Mouse (Mus musculus) E14TG2a.4 (cell line): Measurements from ENCODE around the gene Npsr1.

Experiments used
- H3K27me3 ChIP-seq: 2 replicates; pipeline ENCODE4 v1.6.1; 2014; ENCODE audit warnings: low read length, control low read depth; ENCODE audit not compliant: insufficient read depth
- H3K36me3 ChIP-seq: 2 replicates; pipeline ENCODE4 v1.6.1; 2014; ENCODE audit warnings: low read length, control low read depth; ENCODE audit not compliant: insufficient read depth
- H3K4me1 ChIP-seq: replicated peaks from 2 replicates; pipeline ENCODE4 v1.6.1; 2014; ENCODE audit warnings: low read depth, low read length, control low read depth
- H3K4me3 ChIP-seq: replicated peaks from 2 replicates; pipeline ENCODE4 v1.5.1; 2014; ENCODE audit warnings: mild to moderate bottlenecking, low read length
- H3K9me3 ChIP-seq: 2 replicates; pipeline ENCODE4 v1.6.1; 2014; ENCODE audit warnings: low read length, control low read depth
- CTCF ChIP-seq: conservative IDR thresholded peaks from 2 replicates; pipeline ENCODE4 v1.5.1; 2014; ENCODE audit warnings: low read length
- NANOG ChIP-seq: IDR thresholded peaks from 2 replicates; pipeline ENCODE4 v1.6.1; 2014; ENCODE audit warnings: borderline replicate concordance, low read length, mixed read lengths
- POU5F1 ChIP-seq: IDR thresholded peaks from 2 replicates; pipeline ENCODE4 v1.6.1; 2014; ENCODE audit warnings: low read length, borderline replicate concordance

The Npsr1 gene

GRCm38 (mm10) chr9:24133142-24133541 is 35.3 kb downstream of the Npsr1 start:
- no peaks in the 10 kb centered on the region for H3K36me3 ChIP-seq
- H3K9me3 ChIP-seq, result no peaks in the 10 kb centered on the region
- H3K4me3 ChIP-seq, result no peak overlapping the region
- no peaks in the 10 kb centered on the region for H3K4me1 ChIP-seq
- no peak for TF ChIP-seq CTCF
- TF ChIP-seq POU5F1, result no peak
- no peak for TF ChIP-seq NANOG
- H3K27me3 ChIP-seq, result no peaks in the 10 kb centered on the region

DNA sequence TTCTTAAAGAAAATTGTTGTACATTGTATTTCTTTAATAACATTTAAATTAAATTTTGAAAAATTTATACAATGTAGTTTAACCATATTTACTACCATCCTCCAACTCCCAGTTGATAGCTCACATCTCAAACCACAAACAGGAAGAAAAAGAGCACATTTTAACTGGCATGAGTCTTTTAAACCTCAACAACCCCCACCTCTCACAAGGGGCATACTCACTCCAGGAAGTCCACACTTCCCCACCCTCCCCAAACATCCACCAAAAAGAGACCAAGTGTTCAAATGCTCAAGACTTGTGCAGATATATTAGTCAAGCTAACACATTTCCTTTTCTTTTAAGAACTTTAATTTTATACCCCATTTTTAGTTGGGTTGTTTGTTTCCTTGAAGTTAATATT is 38.6 kb downstream of the Npsr1 start:
- H3K36me3 ChIP-seq, result no peaks in the 10 kb centered on the region
- H3K9me3 ChIP-seq, result no peaks in the 10 kb centered on the region
- no peak for TF ChIP-seq NANOG
- TF ChIP-seq CTCF, result no peak
- TF ChIP-seq POU5F1, result no peak
- no peaks in the 10 kb centered on the region for H3K4me1 ChIP-seq
- H3K4me3 ChIP-seq, result no peak overlapping the region
- H3K27me3 ChIP-seq, result no peaks in the 10 kb centered on the region

GRCm38 (mm10) chr9:24144341-24144740 is 46.5 kb downstream of the Npsr1 start:
- no peak overlapping the region for H3K4me3 ChIP-seq

GRCm38 (mm10) chr9:24157208-24157607 is 59.4 kb downstream of the Npsr1 start:
- Histone ChIP-seq H3K9me3 (no peaks in the 10 kb centered on the region), H3K4me3 (no peak overlapping the region), H3K27me3 (no peaks in the 10 kb centered on the region), H3K36me3 (no peaks in the 10 kb centered on the region), H3K4me1 (peaks cover 18% of the 10 kb centered on the region)
- TF ChIP-seq NANOG (no peak), POU5F1 (no peak), CTCF (no peak)

More at GRCm38 (mm10) chr9:24144341-24144740, 46.5 kb downstream of the Npsr1 start:
- Histone ChIP-seq H3K36me3 (no peaks in the 10 kb centered on the region), H3K27me3 (no peaks in the 10 kb centered on the region), H3K4me1 (no peaks in the 10 kb centered on the region), H3K9me3 (no peaks in the 10 kb centered on the region)
- TF ChIP-seq CTCF (no peak), POU5F1 (no peak), NANOG (no peak)

DNA sequence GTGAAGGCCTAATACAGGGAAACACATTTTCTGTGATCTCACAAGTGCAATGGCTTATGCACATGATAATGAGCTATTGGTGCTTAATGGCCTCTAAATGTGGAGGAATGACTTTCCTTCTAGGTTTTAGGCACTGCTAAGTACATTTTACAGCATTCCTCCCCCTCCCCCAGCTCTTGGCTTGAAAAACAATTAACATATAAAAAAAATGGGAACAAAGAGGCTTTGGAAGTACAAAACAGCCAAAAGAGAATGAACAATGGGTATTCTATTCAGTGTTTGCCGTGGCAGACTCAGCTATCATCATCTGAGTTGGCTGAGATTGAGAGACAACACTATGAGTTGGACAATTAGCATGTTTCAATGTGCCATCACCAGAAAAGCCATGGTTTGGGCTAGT is 62.6 kb downstream of the Npsr1 start:
- Histone ChIP-seq H3K9me3 (no peaks in the 10 kb centered on the region), H3K4me3 (no peak overlapping the region), H3K4me1 (peaks cover 18% of the 10 kb centered on the region), H3K36me3 (no peaks in the 10 kb centered on the region), H3K27me3 (no peaks in the 10 kb centered on the region)
- TF ChIP-seq CTCF, result no peak
- TF ChIP-seq NANOG, result peak; percentile 88

DNA sequence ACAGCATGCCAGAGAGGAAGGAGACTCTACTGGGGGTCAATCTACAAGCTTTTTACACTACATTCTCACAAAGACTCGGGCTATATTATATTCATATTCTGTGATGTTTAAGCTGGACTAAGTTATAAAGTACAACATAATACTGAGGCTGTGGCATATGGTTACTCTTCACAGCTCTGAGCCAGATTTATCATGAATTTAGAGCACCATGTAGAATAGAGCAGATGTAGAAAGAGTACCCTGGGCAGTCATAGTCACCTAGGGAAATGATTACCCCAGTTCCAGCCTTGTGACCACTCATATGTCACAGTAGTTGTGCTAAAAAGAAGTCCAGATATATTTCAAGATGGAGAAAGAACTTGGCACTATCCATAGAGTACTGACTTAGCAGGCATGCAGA is 70.7 kb downstream of the Npsr1 start:
- Histone ChIP-seq H3K4me1 (no peaks in the 10 kb centered on the region), H3K27me3 (no peaks in the 10 kb centered on the region), H3K9me3 (no peaks in the 10 kb centered on the region), H3K36me3 (no peaks in the 10 kb centered on the region), H3K4me3 (no peak overlapping the region)
- no peak for TF ChIP-seq CTCF
- TF ChIP-seq NANOG, result no peak
- no peak for TF ChIP-seq POU5F1

- H3K4me1 ChIP-seq, result no peaks in the 10 kb centered on the region
- H3K36me3 ChIP-seq, result no peaks in the 10 kb centered on the region
- no peaks in the 10 kb centered on the region for H3K9me3 ChIP-seq
- no peak overlapping the region for H3K4me3 ChIP-seq
- TF ChIP-seq POU5F1 (no peak), NANOG (no peak)
- H3K27me3 ChIP-seq, result no peaks in the 10 kb centered on the region
Measured at GRCm38 (mm10) chr9:24170728-24171127, 72.9 kb downstream of the Npsr1 start.

DNA sequence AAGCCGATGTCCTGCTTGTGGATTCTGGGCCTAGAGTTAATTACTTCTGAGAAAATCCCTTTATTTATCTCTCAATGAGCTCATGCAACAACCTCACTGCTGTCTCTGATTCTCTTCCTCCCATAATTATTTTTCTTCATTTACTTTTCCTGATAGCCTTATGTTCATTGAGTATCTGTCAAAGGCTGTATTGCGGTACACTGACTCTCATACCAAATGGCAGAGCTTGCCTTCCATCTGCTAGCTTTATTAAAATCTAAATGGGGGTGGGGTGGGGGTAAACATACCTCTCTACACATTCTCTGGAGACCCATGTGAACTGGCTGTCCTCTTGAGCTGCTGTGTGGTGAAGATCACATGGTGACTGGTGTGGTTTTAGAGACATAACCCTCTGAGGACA is 80.9 kb downstream of the Npsr1 start:
- H3K36me3 ChIP-seq, result no peaks in the 10 kb centered on the region
- H3K27me3 ChIP-seq, result no peaks in the 10 kb centered on the region
- no peaks in the 10 kb centered on the region for H3K9me3 ChIP-seq
- H3K4me3 ChIP-seq, result no peak overlapping the region
- no peak for TF ChIP-seq NANOG
- TF ChIP-seq POU5F1, result no peak
- no peak for TF ChIP-seq CTCF
- no peaks in the 10 kb centered on the region for H3K4me1 ChIP-seq

GRCm38 (mm10) chr9:24180926-24181325 is 83.1 kb downstream of the Npsr1 start:
- Histone ChIP-seq H3K36me3 (no peaks in the 10 kb centered on the region), H3K27me3 (no peaks in the 10 kb centered on the region), H3K9me3 (no peaks in the 10 kb centered on the region), H3K4me3 (no peak overlapping the region), H3K4me1 (no peaks in the 10 kb centered on the region)
- TF ChIP-seq POU5F1 (no peak), NANOG (no peak), CTCF (no peak)

DNA sequence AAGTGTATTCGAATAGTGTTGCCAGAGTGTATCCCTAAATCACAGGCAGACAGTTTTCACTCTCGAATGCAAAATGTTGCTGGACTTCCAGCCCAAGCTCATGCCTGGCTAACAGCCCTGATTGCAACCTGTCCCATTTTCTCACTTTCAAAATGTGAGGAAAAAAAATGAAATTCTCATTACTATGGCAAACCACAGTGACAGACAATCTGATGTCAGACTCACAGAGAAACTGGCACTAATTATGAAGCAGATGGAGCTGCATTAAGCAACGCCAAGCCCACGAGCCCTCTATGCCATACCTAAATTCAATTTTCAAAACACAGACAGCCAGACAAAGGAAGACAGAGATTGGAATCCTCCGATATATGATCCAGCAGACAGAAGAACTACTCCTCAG is 88.5 kb downstream of the Npsr1 start:
- Histone ChIP-seq H3K4me3 (no peak overlapping the region), H3K4me1 (no peaks in the 10 kb centered on the region), H3K27me3 (no peaks in the 10 kb centered on the region), H3K36me3 (no peaks in the 10 kb centered on the region), H3K9me3 (no peaks in the 10 kb centered on the region)
- no peak for TF ChIP-seq POU5F1
- TF ChIP-seq CTCF, result no peak
- TF ChIP-seq NANOG, result no peak
